Mouse (Mus musculus): ENCODE data around the gene Spp2. TPM values are rescaled to one million over a fixed set of nuclear protein-coding genes. Genes with fewer than 3 reads are reported as not detected.

The Spp2 gene
- total RNA-seq, 1 experiment from 2014 or later: 49.5 TPM

GRCm38 (mm10) chr1:88466325-88467064 lies 59.7 kb downstream of the Spp2 start:
- no peak for DNase-seq

GRCm38 (mm10) chr1:88467866-88468265 lies 61.1 kb downstream of the Spp2 start:
- DNase-seq: no peak

- no peak for DNase-seq
These were observed 61.6 kb downstream of the Spp2 start for GRCm38 (mm10) chr1:88468335-88468734.

GRCm38 (mm10) chr1:88469746-88470145 lies 63.0 kb downstream of the Spp2 start:
- DNase-seq: peak; percentile 30

- no peak for DNase-seq
These were observed 65.5 kb downstream of the Spp2 start for GRCm38 (mm10) chr1:88472258-88472657.

GRCm38 (mm10) chr1:88473899-88474298 lies 67.1 kb downstream of the Spp2 start:
- no peak for DNase-seq

- DNase-seq: peak; percentile 42
These were observed 67.8 kb downstream of the Spp2 start for GRCm38 (mm10) chr1:88474598-88474997.

GRCm38 (mm10) chr1:88475502-88475953 lies 68.8 kb downstream of the Spp2 start:
- peak; percentile 64 for DNase-seq

Other genes starting within 250 kb of the Spp2 start
- gene Ugt1a5, start 240.9 kb upstream of the Spp2 start, total RNA-seq (2021): 0.37 and 0.41 TPM in 2 replicates
- gene Ugt1a2, start 206.4 kb upstream of the Spp2 start, total RNA-seq (2021): 0.22 and 0.26 TPM in 2 replicates
- gene Dnajb3, start 201.2 kb upstream of the Spp2 start, total RNA-seq (2021): 2.6 and 2.8 TPM in 2 replicates
- gene Ugt1a1, start 195.0 kb upstream of the Spp2 start, total RNA-seq (2021): 11.5 and 47.2 TPM in 2 replicates
- 0.04 and 0.26 TPM in 2 replicates for gene Mroh2a, start 180.0 kb upstream of the Spp2 start, total RNA-seq (2021)
- gene Hjurp, start 129.3 kb upstream of the Spp2 start, total RNA-seq (2021): 57.7 and 64.9 TPM in 2 replicates
- gene Trpm8, start 129.3 kb upstream of the Spp2 start, total RNA-seq (2021): not detected in 2 replicates
- not detected in 2 replicates for gene Glrp1, start 103.1 kb downstream of the Spp2 start, total RNA-seq (2021)